Mouse (Mus musculus) midbrain, embryonic 13.5 days (tissue): Measurements from ENCODE around the gene Knl1. TPM values are rescaled to one million over a fixed set of nuclear protein-coding genes. Genes with fewer than 3 reads are reported as not detected.
A peak's percentile ranks its signal among the peaks of the same experiment; 100 is the strongest.
"Not testable (repeated sequence)": the region's sequence is repeated elsewhere in the genome, so short reads cannot be mapped to it uniquely, and the experiment has no call there.

Experiments used
- ATAC-seq: fragments of 200-750 bp; cut with Nextera tagmentation; 2 replicates; pipeline ENCODE4 v1.8.0; 2017; ENCODE audit warnings: mild to moderate bottlenecking, moderate TSS enrichment, moderate library complexity
- H3K27ac ChIP-seq: fragments of 300-500 bp; sonication (generic); 2 replicates; pipeline ENCODE4 v1.5.1; 2015; ENCODE audit warnings: inconsistent platforms, mild to moderate bottlenecking, moderate library complexity
- H3K27me3 ChIP-seq: fragments of 300-500 bp; sonication (generic); 2 replicates; pipeline ENCODE4 v1.6.1; 2015; ENCODE audit warnings: mild to moderate bottlenecking, inconsistent platforms
- H3K36me3 ChIP-seq: fragments of 300-500 bp; sonication (generic); 2 replicates; pipeline ENCODE4 v1.6.1; 2015; ENCODE audit warnings: mild to moderate bottlenecking, inconsistent platforms
- H3K4me1 ChIP-seq: fragments of 300-500 bp; sonication (generic); replicated peaks from 2 replicates; pipeline ENCODE4 v1.6.1; 2015; ENCODE audit warnings: inconsistent platforms
- H3K4me2 ChIP-seq: fragments of 300-500 bp; sonication (generic); replicated peaks from 2 replicates; pipeline ENCODE4 v1.6.1; 2015; ENCODE audit warnings: moderate library complexity, mild to moderate bottlenecking, inconsistent platforms
- H3K4me3 ChIP-seq: fragments of 300-500 bp; sonication (generic); replicated peaks from 2 replicates; pipeline ENCODE4 v1.5.1; 2015; ENCODE audit warnings: mild to moderate bottlenecking, inconsistent platforms
- H3K9ac ChIP-seq: fragments of 300-500 bp; sonication (generic); replicated peaks from 2 replicates; pipeline ENCODE4 v1.6.1; 2015; ENCODE audit warnings: mild to moderate bottlenecking, inconsistent platforms
- H3K9me3 ChIP-seq: fragments of 300-500 bp; sonication (generic); 2 replicates; pipeline ENCODE4 v1.6.1; 2016; ENCODE audit warnings: mild to moderate bottlenecking, inconsistent platforms
- WGBS: fragments of 180-500 bp; shearing (Covaris S2); methylation state at CpG from one replicate; pipeline ENCODE4 v1.1.7; 2015; 5-methylcytosine and 5-hydroxymethylcytosine counted together
- polyA plus RNA-seq: library from polyadenylated mRNA; unstranded; fragments of >200 nt; fragmentation: Nextera tagmentation; extraction: Ambion mirVana; gene quantifications from 2 replicates; pipeline ENCODE4 v1.2.1, GENCODE M21; 2015

Gene Knl1
- 26.6 and 30.8 TPM in 2 replicates for polyA plus RNA-seq

GRCm38 (mm10) chr2:119046649-119047611 is at the start of gene Knl1:
TSS of gene Knl1 (plus strand) at chr2:119047119.
- Histone ChIP-seq H3K27me3 (no peaks in the 10 kb centered on the region), H3K9ac (peak within 1 kb of the TSS; percentile 59), H3K27ac (peak within 1 kb of the TSS; percentile 46), H3K4me3 (peak within 1 kb of the TSS; percentile 64), H3K36me3 (no peaks in the 10 kb centered on the region), H3K9me3 (no peaks in the 10 kb centered on the region), H3K4me2 (peak within 1 kb of the TSS; percentile 65), H3K4me1 (peaks cover 13% of the 10 kb centered on the region)
- peak; percentile 97 for ATAC-seq
- under 1% methylated on average over 77 of the region's 77 CpGs for WGBS

DNA sequence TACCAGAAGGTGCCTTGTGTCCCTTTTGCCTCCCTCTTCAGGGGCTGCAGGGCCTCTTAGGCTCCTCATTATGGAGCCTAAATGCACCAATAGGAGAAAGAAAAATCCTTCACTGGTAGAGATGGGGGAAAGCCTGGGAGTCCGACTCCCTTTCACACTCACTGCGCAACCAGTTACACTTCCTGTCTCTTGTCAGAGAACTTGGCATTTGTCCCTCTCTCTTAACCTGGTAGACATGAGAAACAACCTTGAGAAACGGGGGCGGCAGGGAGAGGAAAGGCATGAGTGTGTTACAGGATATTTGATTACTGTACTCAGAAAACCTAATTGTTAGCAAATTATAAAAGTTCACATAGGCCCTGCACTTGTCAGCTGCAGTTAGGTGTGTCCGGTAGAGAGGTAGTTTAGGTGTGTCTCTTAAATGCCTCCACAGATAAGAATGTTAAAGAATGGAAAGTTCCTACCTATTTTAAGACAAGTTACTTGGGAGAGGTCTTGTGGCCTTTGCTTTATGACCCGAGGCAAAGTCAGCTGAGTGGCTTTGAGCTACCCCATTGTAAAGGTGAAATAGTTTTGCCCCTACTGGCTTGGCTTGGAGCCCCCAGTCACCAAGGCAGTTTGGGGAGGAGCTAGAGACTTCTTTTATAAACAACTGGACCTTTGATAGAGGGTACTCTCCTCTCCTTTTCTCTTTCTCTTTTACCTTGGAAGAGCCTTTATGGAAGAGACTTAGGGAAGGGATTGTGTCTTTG is 48.6 kb upstream of the Knl1 start:
- H3K27me3 ChIP-seq, result 0 out of 2 replicates have a peak, but pooled peaks cover 3% of the 10 kb centered on the region
- WGBS, result 81% methylated on average over 6 of the region's 6 CpGs
- no peaks in the 10 kb centered on the region for H3K36me3 ChIP-seq
- no peak overlapping the region for H3K27ac ChIP-seq
- no peak for ATAC-seq
- H3K4me2 ChIP-seq, result no peak overlapping the region
- no peak overlapping the region for H3K4me3 ChIP-seq
- peaks cover 33% of the 10 kb centered on the region for H3K4me1 ChIP-seq
- no peak overlapping the region for H3K9ac ChIP-seq
- no peaks in the 10 kb centered on the region for H3K9me3 ChIP-seq

GRCm38 (mm10) chr2:118999025-118999639 is 47.8 kb upstream of the Knl1 start:
- Histone ChIP-seq H3K4me1 (peaks cover 33% of the 10 kb centered on the region), H3K9me3 (no peaks in the 10 kb centered on the region), H3K4me2 (no peak overlapping the region), H3K27ac (no peak overlapping the region), H3K9ac (no peak overlapping the region), H3K36me3 (no peaks in the 10 kb centered on the region), H3K4me3 (no peak overlapping the region), H3K27me3 (0 out of 2 replicates have a peak, but pooled peaks cover 3% of the 10 kb centered on the region)
- 42% methylated on average over 3 of the region's 3 CpGs for WGBS
- ATAC-seq, result no peak

- H3K27ac ChIP-seq, result no peak overlapping the region
- H3K4me3 ChIP-seq, result no peak overlapping the region
- H3K27me3 ChIP-seq, result no peaks in the 10 kb centered on the region
- no peak for ATAC-seq
- H3K9ac ChIP-seq, result no peak overlapping the region
- H3K4me1 ChIP-seq, result no peaks in the 10 kb centered on the region
- H3K36me3 ChIP-seq, result no peaks in the 10 kb centered on the region
- no peak overlapping the region for H3K4me2 ChIP-seq
- 89% methylated on average over 7 of the region's 7 CpGs for WGBS
- H3K9me3 ChIP-seq, result no peaks in the 10 kb centered on the region
Observed at GRCm38 (mm10) chr2:119006886-119007285, 40.0 kb upstream of the Knl1 start.

DNA sequence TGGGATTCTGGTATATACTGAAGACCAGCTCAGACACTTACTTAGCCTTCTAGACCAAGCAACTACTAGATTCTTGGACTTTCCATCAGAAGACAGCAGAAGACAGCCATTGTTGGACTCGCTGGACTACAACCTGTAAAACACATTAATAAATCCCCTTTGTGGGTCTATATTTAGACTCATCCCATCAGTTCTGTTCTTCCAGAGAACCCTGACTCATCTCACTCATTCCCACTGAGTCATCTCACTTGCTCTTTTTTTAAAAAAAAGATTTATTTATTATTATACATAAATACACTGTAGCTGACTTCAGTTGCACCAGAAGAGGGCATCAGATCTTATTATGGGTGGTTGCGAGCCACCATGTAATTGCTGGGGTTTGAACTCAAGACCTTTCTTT is 37.5 kb upstream of the Knl1 start:
- no peak for ATAC-seq
- Histone ChIP-seq H3K4me3 (no peak overlapping the region), H3K27me3 (no peaks in the 10 kb centered on the region), H3K9ac (no peak overlapping the region), H3K4me2 (no peak overlapping the region), H3K27ac (no peak overlapping the region), H3K36me3 (no peaks in the 10 kb centered on the region), H3K9me3 (no peaks in the 10 kb centered on the region), H3K4me1 (no peaks in the 10 kb centered on the region)
- WGBS, result 92% methylated on average over 2 of the region's 2 CpGs

DNA sequence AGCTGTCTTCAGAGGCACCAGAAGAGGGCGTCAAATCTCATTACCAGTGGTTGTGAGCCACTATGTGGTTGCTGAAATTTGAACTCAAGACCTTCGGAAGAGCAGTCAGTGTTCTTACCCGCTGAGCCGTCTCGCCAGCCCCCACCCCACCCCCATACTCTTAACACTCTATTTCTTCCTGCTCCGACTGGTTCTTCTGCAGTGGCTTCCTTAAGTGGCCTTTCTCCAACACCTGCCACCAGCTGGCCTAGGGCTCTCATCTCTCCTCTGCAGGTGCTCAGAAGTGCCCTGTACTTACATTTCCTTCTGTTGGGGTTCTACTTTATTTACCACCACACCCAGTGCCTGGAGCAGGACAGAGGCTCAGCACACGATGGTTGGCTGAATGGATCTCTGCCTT is 31.9 kb upstream of the Knl1 start:
- WGBS, result 81% methylated on average over 7 of the region's 7 CpGs
- Histone ChIP-seq H3K4me2 (no peak overlapping the region), H3K9ac (no peak overlapping the region), H3K4me3 (no peak overlapping the region), H3K27me3 (no peaks in the 10 kb centered on the region), H3K27ac (no peak overlapping the region), H3K9me3 (no peaks in the 10 kb centered on the region), H3K36me3 (peaks cover 12% of the 10 kb centered on the region), H3K4me1 (peaks cover 13% of the 10 kb centered on the region)
- no peak for ATAC-seq

- Histone ChIP-seq H3K36me3 (peaks cover 15% of the 10 kb centered on the region), H3K27me3 (no peaks in the 10 kb centered on the region), H3K4me1 (peaks cover 13% of the 10 kb centered on the region), H3K4me3 (no peak overlapping the region), H3K9me3 (no peaks in the 10 kb centered on the region), H3K27ac (no peak overlapping the region), H3K9ac (no peak overlapping the region), H3K4me2 (no peak overlapping the region)
- 80% methylated on average over 12 of the region's 12 CpGs for WGBS
- ATAC-seq, result no peak
Observed at GRCm38 (mm10) chr2:119015604-119016180, 31.2 kb upstream of the Knl1 start.

DNA sequence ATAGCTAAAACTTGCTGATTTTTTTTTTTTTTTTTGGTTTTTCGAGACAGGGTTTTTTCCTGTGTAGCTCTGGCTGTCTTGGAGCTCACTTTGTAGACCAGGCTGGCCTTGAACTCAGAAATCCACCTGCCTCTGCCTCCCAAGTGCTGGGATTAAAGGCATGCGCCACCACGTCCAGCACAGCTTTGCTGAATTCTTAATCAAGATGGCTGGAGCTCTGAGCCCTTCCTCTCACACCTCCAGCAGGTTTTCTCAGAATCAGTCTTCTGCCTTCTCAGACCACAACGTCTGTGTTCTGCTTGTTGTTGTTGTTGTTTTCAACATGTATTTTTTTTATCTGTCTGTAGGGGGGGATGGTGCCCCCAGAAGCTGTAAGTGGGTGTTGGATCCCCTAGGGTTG is 30.6 kb upstream of the Knl1 start:
- H3K9ac ChIP-seq, H3K27ac ChIP-seq, H3K27me3 ChIP-seq, H3K4me2 ChIP-seq, ATAC-seq, H3K9me3 ChIP-seq, H3K4me3 ChIP-seq: not testable (repeated sequence)
- WGBS, result 80% methylated on average over 4 of the region's 4 CpGs
- Histone ChIP-seq H3K36me3 (peaks cover 20% of the 10 kb centered on the region), H3K4me1 (peaks cover 13% of the 10 kb centered on the region)

DNA sequence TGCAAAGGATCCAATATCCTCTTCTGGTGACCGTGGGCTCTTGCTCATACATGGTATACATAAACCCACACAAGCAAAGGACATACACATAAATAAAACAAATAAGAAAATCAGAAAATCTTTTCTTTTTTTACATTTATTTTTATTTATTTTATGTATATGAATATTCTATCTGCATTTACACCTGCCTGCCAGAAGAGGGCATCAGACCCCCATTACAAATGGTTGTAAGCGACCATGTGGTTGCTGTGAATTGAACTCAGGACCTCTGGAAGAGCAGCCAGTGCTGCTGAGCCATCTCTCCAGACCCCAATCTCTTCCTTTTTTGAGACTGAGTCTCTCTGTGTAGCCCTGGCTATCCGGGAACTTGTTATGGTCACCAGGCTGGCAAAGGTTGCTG is 29.3 kb upstream of the Knl1 start:
- no peak for ATAC-seq
- Histone ChIP-seq H3K4me2 (no peak overlapping the region), H3K36me3 (peaks cover 33% of the 10 kb centered on the region), H3K4me1 (peaks cover 13% of the 10 kb centered on the region), H3K9ac (no peak overlapping the region), H3K4me3 (no peak overlapping the region), H3K9me3 (no peaks in the 10 kb centered on the region), H3K27me3 (no peaks in the 10 kb centered on the region), H3K27ac (no peak overlapping the region)
- WGBS, result 92% methylated on average over 3 of the region's 3 CpGs

DNA sequence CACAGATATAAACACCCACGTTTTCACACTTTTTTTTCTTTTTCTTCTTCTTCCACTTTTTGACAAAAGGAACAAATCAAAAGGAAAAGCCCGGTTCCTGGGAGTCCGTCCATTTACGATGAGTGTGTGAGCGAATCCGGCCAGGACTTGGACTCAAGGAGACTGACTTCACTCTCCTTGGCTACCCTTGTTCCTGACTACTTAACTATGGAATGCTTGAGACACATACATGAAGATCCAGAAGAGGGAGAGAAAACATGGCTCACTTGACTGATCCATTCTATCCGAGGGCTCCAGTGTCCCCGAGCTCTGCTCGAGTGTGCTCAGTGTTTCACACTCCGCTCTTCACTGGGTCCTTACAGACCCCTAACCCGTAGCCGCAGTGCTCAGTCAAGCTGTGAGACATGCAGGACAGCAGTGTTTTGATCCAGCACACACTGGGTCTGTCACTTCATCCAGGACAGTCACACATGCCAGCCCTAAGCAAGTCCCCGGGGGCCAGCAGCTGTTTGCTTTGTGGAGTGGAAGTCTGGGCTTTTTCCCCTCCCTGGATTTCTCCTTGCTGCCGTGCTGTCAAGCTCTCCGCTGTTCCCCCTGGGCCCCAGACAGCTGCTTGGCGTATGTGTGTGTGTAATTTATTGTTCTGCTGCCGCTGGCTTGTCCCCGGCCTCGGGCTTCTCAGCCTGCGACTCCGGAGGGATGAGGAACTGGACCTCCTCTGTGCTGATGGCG is 28.4 kb upstream of the Knl1 start:
- ATAC-seq, result peak; percentile 68
- Histone ChIP-seq H3K4me2 (peak overlapping the region; percentile 37), H3K36me3 (peaks cover 41% of the 10 kb centered on the region), H3K27ac (peak overlapping the region; percentile 71), H3K4me1 (peaks cover 13% of the 10 kb centered on the region), H3K9ac (0 out of 2 replicates have a peak overlapping the region, but pooled peaks have one; percentile 19), H3K4me3 (peak overlapping the region; percentile 6), H3K9me3 (no peaks in the 10 kb centered on the region), H3K27me3 (no peaks in the 10 kb centered on the region)
- WGBS, result 57% methylated on average over 22 of the region's 22 CpGs

- peaks cover 13% of the 10 kb centered on the region for H3K4me1 ChIP-seq
- H3K4me3 ChIP-seq, result peak overlapping the region; percentile 6
- H3K4me2 ChIP-seq, result peak overlapping the region; percentile 37
- H3K36me3 ChIP-seq, result peaks cover 41% of the 10 kb centered on the region
- H3K27ac ChIP-seq, result peak overlapping the region; percentile 71
- H3K9ac ChIP-seq, result 0 out of 2 replicates have a peak overlapping the region, but pooled peaks have one; percentile 19
- 10% methylated on average over 5 of the region's 5 CpGs for WGBS
- ATAC-seq, result peak; percentile 72
- H3K27me3 ChIP-seq, result no peaks in the 10 kb centered on the region
- no peaks in the 10 kb centered on the region for H3K9me3 ChIP-seq
Observed at GRCm38 (mm10) chr2:119019131-119019530, 27.8 kb upstream of the Knl1 start.
